Mouse (Mus musculus) liver, embryonic 12.5 days (tissue): ENCODE results near the gene Kcnip1. TPM values are rescaled to one million over a fixed set of nuclear protein-coding genes. Genes with fewer than 3 reads are reported as not detected.
A peak's percentile ranks its signal among the peaks of the same experiment; 100 is the strongest.

ENCODE experiments used
- ATAC-seq: fragments of 200-750 bp; cut with Nextera tagmentation; 2 replicates; pipeline ENCODE4 v1.8.0; 2017; ENCODE audit warnings: moderate number of reproducible peaks, mild to moderate bottlenecking, moderate library complexity
- H3K27ac ChIP-seq: fragments of 300-500 bp; sonication (generic); 2 replicates; pipeline ENCODE4 v1.5.1; 2016; ENCODE audit warnings: mild to moderate bottlenecking
- H3K27me3 ChIP-seq: fragments of 300-500 bp; sonication (generic); replicated peaks from 2 replicates; pipeline ENCODE4 v1.6.1; 2016; ENCODE audit warnings: mild to moderate bottlenecking, moderate library complexity
- H3K36me3 ChIP-seq: fragments of 300-500 bp; sonication (generic); 2 replicates; pipeline ENCODE4 v1.6.1; 2016; ENCODE audit warnings: mild to moderate bottlenecking, moderate library complexity
- H3K4me1 ChIP-seq: fragments of 300-500 bp; sonication (generic); 2 replicates; pipeline ENCODE4 v1.6.1; 2016
- H3K4me2 ChIP-seq: fragments of 300-500 bp; sonication (generic); 2 replicates; pipeline ENCODE4 v1.6.1; 2016; ENCODE audit warnings: mild to moderate bottlenecking, moderate library complexity
- H3K4me3 ChIP-seq: fragments of 300-500 bp; sonication (generic); 2 replicates; pipeline ENCODE4 v1.5.1; 2016; ENCODE audit warnings: mild to moderate bottlenecking, moderate library complexity
- H3K9ac ChIP-seq: fragments of 300-500 bp; sonication (generic); 2 replicates; pipeline ENCODE4 v1.6.1; 2016; ENCODE audit warnings: mild to moderate bottlenecking, moderate library complexity
- H3K9me3 ChIP-seq: fragments of 300-500 bp; sonication (generic); replicated peaks from 2 replicates; pipeline ENCODE4 v1.6.1; 2016; ENCODE audit warnings: mild to moderate bottlenecking, moderate library complexity
- WGBS: fragments of 180-500 bp; shearing (Covaris S2); methylation state at CpG from one replicate; pipeline ENCODE4 v1.1.7; 2016; ENCODE audit not compliant: insufficient replicate concordance; 5-methylcytosine and 5-hydroxymethylcytosine counted together
- polyA plus RNA-seq: library from polyadenylated mRNA; unstranded; fragments of >200 nt; fragmentation: Nextera tagmentation; extraction: Ambion mirVana; gene quantifications from 2 replicates; pipeline ENCODE4 v1.2.1, GENCODE M21; 2016

Gene Kcnip1
- polyA plus RNA-seq, 1 experiment from 2014 or later, result 0.39 TPM

DNA sequence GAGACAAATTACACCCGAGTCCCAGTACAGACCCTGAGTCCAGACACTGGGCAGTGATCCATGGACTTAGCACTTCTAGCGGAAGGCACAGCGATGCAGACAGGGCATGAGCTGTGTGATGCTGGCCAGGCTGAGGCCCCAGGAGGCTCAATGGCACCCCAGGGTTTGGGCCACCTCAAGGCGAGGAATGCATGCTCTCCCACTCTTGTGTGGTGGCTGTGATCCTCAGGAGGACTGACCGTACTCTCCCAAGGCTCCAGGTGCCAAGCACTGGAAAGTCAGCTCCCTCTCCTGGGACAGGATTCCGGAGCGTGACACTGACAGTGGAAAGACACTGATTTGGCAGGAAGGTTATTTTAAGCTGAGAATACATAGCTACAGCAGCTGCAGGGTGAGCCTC is 79.9 kb downstream of the Kcnip1 start:
- H3K27me3 ChIP-seq, result no peaks in the 10 kb centered on the region
- no peak overlapping the region for H3K4me2 ChIP-seq
- H3K27ac ChIP-seq, result no peak overlapping the region
- H3K36me3 ChIP-seq, result no peaks in the 10 kb centered on the region
- peaks cover 14% of the 10 kb centered on the region; the same call in 1 of the 2 replicates for H3K4me1 ChIP-seq
- no peak for ATAC-seq
- no peak overlapping the region for H3K9ac ChIP-seq
- 70% methylated on average over 7 of the region's 7 CpGs for WGBS
- H3K9me3 ChIP-seq, result no peaks in the 10 kb centered on the region; the same call in 1 of the 2 replicates
- no peak overlapping the region for H3K4me3 ChIP-seq

DNA sequence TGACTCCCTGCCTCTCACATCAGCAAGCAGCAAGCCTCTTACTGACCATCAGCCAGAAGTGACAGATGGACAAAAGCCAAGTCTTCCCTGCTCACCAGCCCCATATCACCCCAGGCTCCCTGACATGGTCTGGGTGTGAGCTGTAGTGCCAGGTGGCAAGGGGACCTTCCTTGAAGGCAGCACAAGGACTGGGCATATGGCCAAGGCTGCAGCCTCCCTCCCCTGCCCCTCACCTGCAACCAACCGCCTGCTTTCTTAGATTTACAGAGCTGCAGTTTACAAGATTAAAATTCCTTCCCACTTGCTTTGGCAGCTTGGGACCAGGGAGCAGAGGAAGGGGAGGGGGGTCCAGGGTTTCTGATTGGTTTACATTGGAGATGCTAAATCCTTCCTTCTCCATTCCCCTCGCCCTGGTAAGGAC is 80.8 kb downstream of the Kcnip1 start:
- Histone ChIP-seq H3K4me3 (no peak overlapping the region), H3K9me3 (no peaks in the 10 kb centered on the region; the same call in 1 of the 2 replicates), H3K27me3 (no peaks in the 10 kb centered on the region), H3K4me2 (no peak overlapping the region), H3K4me1 (peaks cover 14% of the 10 kb centered on the region; the same call in 1 of the 2 replicates), H3K27ac (no peak overlapping the region), H3K36me3 (no peaks in the 10 kb centered on the region), H3K9ac (no peak overlapping the region)
- WGBS, result 42% methylated on average over 2 of the region's 2 CpGs
- ATAC-seq, result no peak

DNA sequence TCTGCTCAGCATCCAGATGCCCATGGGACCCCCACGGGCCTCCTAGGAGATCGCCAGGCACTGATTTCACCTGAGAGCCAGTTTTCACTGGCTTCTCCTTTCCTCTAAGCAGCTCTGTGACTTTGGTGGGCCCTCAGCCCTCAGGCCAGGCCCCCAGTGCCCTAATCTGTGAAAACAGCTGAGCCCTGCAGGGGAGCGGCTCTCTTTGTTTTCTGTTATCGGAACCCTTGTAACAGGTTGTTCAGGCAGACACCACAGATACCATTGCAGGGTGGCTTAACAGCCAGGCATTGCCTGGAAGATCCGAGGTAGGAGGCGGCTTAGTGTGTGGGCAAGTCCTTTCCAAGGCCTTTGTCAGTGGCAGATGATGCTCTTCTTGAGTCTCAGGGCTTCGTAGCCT is 82.0 kb downstream of the Kcnip1 start:
- no peaks in the 10 kb centered on the region for H3K36me3 ChIP-seq
- H3K4me1 ChIP-seq, result peaks cover 14% of the 10 kb centered on the region; the same call in 1 of the 2 replicates
- no peaks in the 10 kb centered on the region; the same call in 1 of the 2 replicates for H3K9me3 ChIP-seq
- ATAC-seq, result peak; percentile 91
- H3K27ac ChIP-seq, result peak overlapping the region; percentile 62
- H3K9ac ChIP-seq, result no peak overlapping the region
- peak overlapping the region; percentile 24; the same call in 1 of the 2 replicates for H3K4me2 ChIP-seq
- no peak overlapping the region for H3K4me3 ChIP-seq
- H3K27me3 ChIP-seq, result no peaks in the 10 kb centered on the region
- 43% methylated on average over 7 of the region's 7 CpGs for WGBS

DNA sequence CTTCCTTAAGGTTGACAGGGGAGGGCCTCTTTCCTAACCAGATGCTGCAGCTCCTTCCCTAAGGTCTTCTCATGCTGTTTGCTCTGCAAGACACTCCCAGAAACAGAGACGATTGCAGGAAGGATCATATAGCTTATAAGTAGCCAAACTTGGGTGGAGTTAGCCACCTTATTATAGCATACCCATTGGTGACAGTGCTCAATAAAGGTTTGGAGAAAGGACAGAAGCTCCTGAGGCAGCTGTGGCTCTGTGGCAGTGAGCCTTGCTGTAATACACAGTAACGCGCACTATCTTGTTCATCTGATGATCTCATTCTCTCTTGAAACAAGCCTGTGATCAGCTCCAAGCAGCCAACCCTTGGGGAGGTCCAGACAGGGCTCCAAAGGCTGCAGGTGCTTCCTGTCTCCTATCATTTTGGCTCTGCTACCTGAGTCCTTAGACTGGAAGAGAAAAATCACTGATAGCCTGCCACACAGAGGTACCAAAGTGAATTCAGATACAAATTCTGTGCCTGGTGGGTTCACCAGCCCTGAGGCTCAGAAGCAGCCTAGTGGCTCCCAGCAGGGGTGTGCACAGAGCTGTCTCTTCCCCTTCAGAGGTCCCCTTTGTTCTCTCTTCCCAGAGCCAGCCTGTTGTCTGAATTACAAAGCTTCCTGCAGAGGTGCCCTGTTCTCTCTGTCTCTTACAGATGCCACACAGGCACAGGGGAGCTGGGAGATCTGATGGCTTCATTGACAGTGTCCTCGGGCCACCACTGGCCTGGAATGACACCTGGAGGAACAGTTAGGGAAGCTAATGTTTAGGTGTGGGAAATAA is 84.4 kb downstream of the Kcnip1 start:
- WGBS, result 57% methylated on average over 4 of the region's 4 CpGs
- ATAC-seq, result no peak

DNA sequence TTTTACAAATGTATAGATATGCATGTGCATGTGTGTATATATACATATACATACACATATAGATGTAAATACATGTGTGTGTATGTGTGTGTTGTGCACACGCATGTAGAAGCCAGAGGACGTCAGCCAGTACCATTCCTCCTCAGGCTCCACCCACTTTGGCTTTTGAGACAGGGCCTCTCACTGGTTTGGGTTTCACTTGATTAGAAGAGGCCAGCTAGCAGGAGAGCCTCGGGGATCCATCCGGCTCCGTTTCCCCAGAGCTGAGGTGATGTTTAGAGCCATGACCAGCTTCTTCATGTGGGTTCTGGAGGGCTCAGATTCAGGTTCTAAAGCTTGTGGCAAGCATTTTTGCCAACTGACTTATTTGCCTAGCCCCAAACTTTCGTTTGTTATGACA is 89.5 kb downstream of the Kcnip1 start:
- Histone ChIP-seq H3K9me3 (no peaks in the 10 kb centered on the region), H3K27me3 (no peaks in the 10 kb centered on the region), H3K36me3 (no peaks in the 10 kb centered on the region), H3K27ac (no peak overlapping the region), H3K4me1 (no peaks in the 10 kb centered on the region), H3K9ac (no peak overlapping the region), H3K4me2 (no peak overlapping the region), H3K4me3 (no peak overlapping the region)
- WGBS, result 50% methylated on average over 6 of the region's 6 CpGs
- ATAC-seq, result no peak

More for the DNA sequence above, 84.4 kb downstream of the Kcnip1 start:
- Histone ChIP-seq H3K4me3 (no peak overlapping the region), H3K27me3 (no peaks in the 10 kb centered on the region), H3K36me3 (no peaks in the 10 kb centered on the region), H3K9ac (no peak overlapping the region), H3K27ac (no peak overlapping the region), H3K4me2 (no peak overlapping the region), H3K9me3 (no peaks in the 10 kb centered on the region; the same call in 1 of the 2 replicates), H3K4me1 (peaks cover 14% of the 10 kb centered on the region; the same call in 1 of the 2 replicates)

DNA sequence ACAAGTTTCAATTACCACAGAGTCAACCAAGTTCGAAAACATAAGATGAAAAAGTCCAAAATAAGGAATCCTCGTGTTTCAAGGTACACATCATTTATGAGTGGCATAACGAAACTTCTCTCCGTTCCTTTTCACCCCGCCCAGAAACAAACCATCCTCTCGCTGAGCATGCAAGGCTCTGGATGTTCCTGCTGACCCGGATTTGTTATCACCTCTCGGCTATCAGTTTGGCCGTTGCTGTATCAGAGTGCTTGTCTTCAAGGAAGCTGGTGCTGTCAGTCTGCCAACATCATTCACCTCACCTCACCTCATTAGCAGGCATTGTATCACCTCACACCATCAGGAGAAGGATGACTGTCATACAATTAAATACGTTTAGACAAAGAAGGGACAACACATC is 90.6 kb downstream of the Kcnip1 start:
- H3K4me3 ChIP-seq, result no peak overlapping the region
- no peak overlapping the region for H3K9ac ChIP-seq
- no peaks in the 10 kb centered on the region for H3K4me1 ChIP-seq
- H3K9me3 ChIP-seq, result no peaks in the 10 kb centered on the region
- H3K27ac ChIP-seq, result no peak overlapping the region
- H3K27me3 ChIP-seq, result no peaks in the 10 kb centered on the region
- H3K4me2 ChIP-seq, result no peak overlapping the region
- H3K36me3 ChIP-seq, result no peaks in the 10 kb centered on the region
- 61% methylated on average over 10 of the region's 10 CpGs for WGBS
- no peak for ATAC-seq

DNA sequence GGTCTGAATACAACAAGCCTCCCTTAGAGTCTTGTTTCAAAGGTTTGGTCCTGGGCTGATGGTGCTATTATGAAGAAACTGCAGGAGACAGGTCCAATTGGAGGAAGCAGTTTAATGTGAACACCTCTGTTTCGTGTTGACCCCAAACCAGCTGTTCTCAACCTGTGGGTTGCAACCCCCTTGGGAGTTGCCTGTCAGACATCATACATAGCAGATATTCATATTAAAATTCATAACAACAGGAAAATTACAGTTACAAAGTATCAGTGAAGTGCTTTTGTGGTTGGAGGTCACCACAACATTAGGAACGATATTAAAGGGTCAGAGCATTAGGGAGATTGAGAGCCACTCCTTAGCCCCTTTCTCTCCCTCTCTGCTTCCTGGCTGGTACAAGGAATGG is 91.2 kb downstream of the Kcnip1 start:
- Histone ChIP-seq H3K27me3 (no peaks in the 10 kb centered on the region), H3K4me3 (no peak overlapping the region), H3K9me3 (no peaks in the 10 kb centered on the region), H3K4me2 (no peak overlapping the region), H3K27ac (no peak overlapping the region), H3K4me1 (no peaks in the 10 kb centered on the region), H3K36me3 (no peaks in the 10 kb centered on the region), H3K9ac (no peak overlapping the region)
- WGBS, result 60% methylated on average over 2 of the region's 2 CpGs
- no peak for ATAC-seq

DNA sequence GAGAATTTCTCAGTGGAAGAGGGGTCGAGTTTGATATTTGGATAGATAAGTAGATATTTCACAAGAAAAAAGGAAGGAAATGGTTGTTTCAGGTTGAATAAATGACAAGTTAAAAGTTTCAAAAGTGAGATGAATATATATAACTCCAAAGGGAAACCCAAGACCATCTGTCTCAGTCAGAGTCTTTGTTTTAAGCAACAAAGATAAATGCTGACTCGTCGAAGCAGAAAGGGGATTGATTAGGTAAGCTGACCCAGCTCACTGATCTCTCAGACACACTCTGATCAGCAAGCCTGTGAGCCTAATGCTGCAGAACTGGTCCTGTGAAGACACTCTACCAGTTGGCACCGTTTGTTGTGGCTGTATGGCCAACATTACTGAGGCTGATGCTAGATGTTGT is 101.9 kb downstream of the Kcnip1 start:
- Histone ChIP-seq H3K4me2 (no peak overlapping the region), H3K27me3 (no peaks in the 10 kb centered on the region), H3K4me3 (no peak overlapping the region), H3K27ac (no peak overlapping the region), H3K9me3 (no peaks in the 10 kb centered on the region), H3K36me3 (no peaks in the 10 kb centered on the region), H3K4me1 (no peaks in the 10 kb centered on the region), H3K9ac (no peak overlapping the region)
- 54% methylated on average over 4 of the region's 4 CpGs for WGBS
- no peak for ATAC-seq

DNA sequence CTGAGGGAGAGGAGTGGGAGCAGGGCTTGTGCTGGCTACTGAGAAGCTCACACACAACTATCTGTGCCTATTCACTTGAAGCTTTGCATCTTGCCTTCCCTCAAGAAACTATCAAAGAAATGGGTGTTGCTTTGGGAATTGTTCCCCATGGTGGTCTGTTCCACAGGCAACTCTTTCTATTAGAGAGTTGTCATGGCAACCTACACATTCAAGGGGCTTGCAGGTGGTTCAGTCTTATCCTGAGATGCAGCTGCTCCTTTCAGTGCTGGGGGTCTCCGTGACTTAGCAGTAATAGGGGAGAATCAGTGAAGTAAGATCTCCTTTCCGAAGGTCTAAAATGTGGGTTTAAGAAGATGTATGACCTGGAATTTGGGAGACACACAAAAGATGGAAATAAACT is 102.6 kb downstream of the Kcnip1 start:
- H3K9me3 ChIP-seq, result no peaks in the 10 kb centered on the region
- H3K36me3 ChIP-seq, result no peaks in the 10 kb centered on the region
- ATAC-seq, result no peak
- WGBS, result 60% methylated on average over 2 of the region's 2 CpGs
- H3K4me1 ChIP-seq, result no peaks in the 10 kb centered on the region
- no peak overlapping the region for H3K4me3 ChIP-seq
- H3K4me2 ChIP-seq, result no peak overlapping the region
- H3K27me3 ChIP-seq, result no peaks in the 10 kb centered on the region
- no peak overlapping the region for H3K9ac ChIP-seq
- no peak overlapping the region for H3K27ac ChIP-seq

DNA sequence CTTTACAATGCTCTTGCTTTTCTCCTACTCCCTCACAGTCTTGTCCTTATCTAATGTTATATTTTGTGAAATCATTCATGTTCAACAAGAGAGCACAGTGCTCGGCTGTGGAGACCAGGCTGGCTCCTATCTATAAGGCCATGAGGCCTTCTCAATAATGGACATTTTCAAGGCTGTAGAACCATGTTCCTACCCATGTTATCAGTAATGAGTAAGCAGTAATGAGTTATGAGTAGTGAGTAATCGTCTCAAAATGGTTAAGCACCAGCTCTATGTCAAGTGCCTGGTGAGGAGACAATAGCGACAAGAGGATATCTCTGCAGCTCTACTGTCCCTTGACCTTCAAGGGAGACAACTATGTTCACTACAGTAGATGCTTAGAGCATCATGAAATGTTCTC is 105.3 kb downstream of the Kcnip1 start:
- H3K4me1 ChIP-seq, result no peaks in the 10 kb centered on the region
- no peak for ATAC-seq
- no peak overlapping the region for H3K4me2 ChIP-seq
- 55% methylated on average over 3 of the region's 3 CpGs for WGBS
- no peaks in the 10 kb centered on the region for H3K36me3 ChIP-seq
- H3K4me3 ChIP-seq, result no peak overlapping the region
- no peaks in the 10 kb centered on the region for H3K9me3 ChIP-seq
- H3K27ac ChIP-seq, result no peak overlapping the region
- no peaks in the 10 kb centered on the region for H3K27me3 ChIP-seq
- no peak overlapping the region for H3K9ac ChIP-seq

DNA sequence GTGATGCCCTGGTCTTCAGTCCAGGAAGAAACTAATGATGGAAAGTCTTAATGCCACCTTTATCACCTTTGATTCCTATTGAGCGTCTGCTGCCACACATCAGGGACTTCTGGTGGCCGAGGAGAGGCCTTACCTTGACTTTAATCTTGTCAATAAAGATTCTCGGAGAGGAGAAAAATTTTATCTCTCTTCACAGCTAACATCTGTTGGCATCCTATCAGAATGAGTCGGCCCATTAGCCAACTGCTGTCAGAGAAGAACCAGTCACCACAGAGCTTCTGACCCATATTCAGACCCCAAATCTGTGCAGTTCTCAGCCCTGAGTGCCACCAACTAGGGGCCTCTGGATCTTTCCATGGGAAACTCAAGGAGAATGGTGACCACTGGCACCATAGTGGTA is 107.0 kb downstream of the Kcnip1 start:
- H3K9ac ChIP-seq, result no peak overlapping the region
- ATAC-seq, result no peak
- H3K27me3 ChIP-seq, result no peaks in the 10 kb centered on the region
- no peaks in the 10 kb centered on the region for H3K4me1 ChIP-seq
- WGBS, result 44% methylated on average over 4 of the region's 4 CpGs
- no peak overlapping the region for H3K4me2 ChIP-seq
- no peaks in the 10 kb centered on the region for H3K36me3 ChIP-seq
- no peaks in the 10 kb centered on the region for H3K9me3 ChIP-seq
- H3K27ac ChIP-seq, result no peak overlapping the region
- no peak overlapping the region for H3K4me3 ChIP-seq

DNA sequence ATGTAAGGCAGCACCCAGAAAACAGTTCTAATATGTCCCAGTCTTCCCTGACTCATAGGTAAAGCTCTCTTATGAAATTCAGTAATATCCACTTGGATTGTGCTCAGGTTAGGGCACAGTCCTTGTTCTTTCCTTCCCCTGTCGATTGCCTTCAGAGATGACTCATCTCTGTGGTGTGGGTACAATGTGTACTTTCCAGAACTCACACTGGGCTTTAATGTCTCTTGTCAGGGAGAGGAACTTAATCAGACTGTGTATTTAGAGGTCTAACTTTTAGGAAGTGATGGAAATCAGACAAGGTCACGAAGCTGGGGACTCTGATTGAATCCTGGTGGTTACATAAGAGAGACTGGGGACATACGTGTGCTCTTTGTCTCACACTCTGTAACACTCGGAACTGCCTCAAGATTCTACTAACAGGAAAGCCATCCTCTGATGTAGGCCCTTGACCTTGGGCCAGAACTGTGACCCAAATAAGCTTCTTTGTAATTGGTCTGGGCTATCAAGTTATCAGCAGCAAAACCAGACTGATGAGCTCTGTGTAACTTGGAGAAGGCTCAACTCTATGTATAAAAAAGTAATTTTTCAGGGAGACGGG is 110.1 kb downstream of the Kcnip1 start:
- no peak overlapping the region for H3K4me3 ChIP-seq
- H3K27me3 ChIP-seq, result no peaks in the 10 kb centered on the region
- no peaks in the 10 kb centered on the region for H3K9me3 ChIP-seq
- WGBS, result 64% methylated on average over 5 of the region's 5 CpGs
- no peaks in the 10 kb centered on the region for H3K36me3 ChIP-seq
- H3K9ac ChIP-seq, result no peak overlapping the region
- no peaks in the 10 kb centered on the region for H3K4me1 ChIP-seq
- no peak overlapping the region for H3K27ac ChIP-seq
- no peak overlapping the region for H3K4me2 ChIP-seq
- ATAC-seq, result no peak
